Mouse (Mus musculus): ENCODE results near the gene Casp3. TPM values are rescaled to one million over a fixed set of nuclear protein-coding genes. Genes with fewer than 3 reads are reported as not detected.

Gene Casp3
- polyA plus RNA-seq, 1 experiment from 2014 or later = 69.4 TPM

GRCm38 (mm10) chr8:46686664-46687336 is 69.7 kb downstream of the Casp3 start:
- Histone ChIP-seq H3K4me2 (replicated peaks; ENCODE audit: low read depth, low read length) (peak overlapping the region; percentile 28), H3K27me3 (ENCODE audit: control insufficient read depth, insufficient read depth, low read length) (no peaks in the 10 kb centered on the region), H3K9me3 (ENCODE audit: control insufficient read depth, low read length) (no peaks in the 10 kb centered on the region), H3K9ac (ENCODE audit: low read depth, low read length) (peak overlapping the region; percentile 66), H3K36me3 (ENCODE audit: control insufficient read depth, insufficient read depth, low read length) (no peaks in the 10 kb centered on the region), H3K4me3 (ENCODE audit: low read length) (peak overlapping the region; percentile 55), H3K27ac (ENCODE audit: low read depth, low read length) (peak overlapping the region; percentile 87), H3K4me1 (ENCODE audit: control insufficient read depth, insufficient read depth, low read length) (peaks cover 6% of the 10 kb centered on the region)
- WGBS = under 1% methylated on average over 19 of the region's 19 CpGs
- peak; percentile 99 for ATAC-seq (ENCODE audit: low FRiP score, low TSS enrichment)

Other genes starting within 250 kb of the Casp3 start
- 9.7 and 16.1 TPM in 2 replicates for gene Acsl1, start 146.3 kb upstream of the Casp3 start, polyA plus RNA-seq (2014; fragmentation: Nextera tagmentation; extraction: Ambion mirVana)
- gene Cenpu, start 65.3 kb upstream of the Casp3 start, polyA plus RNA-seq (2014; fragmentation: Nextera tagmentation; extraction: Ambion mirVana) = 19.4 and 24.5 TPM in 2 replicates
- gene Primpol, start 79 bp upstream of the Casp3 start, polyA plus RNA-seq (2014; fragmentation: Nextera tagmentation; extraction: Ambion mirVana) = 10.6 and 15.1 TPM in 2 replicates
- 13.9 and 14.2 TPM in 2 replicates for gene Irf2, start 122.4 kb downstream of the Casp3 start, polyA plus RNA-seq (2014; fragmentation: Nextera tagmentation; extraction: Ambion mirVana)